Mouse (Mus musculus) testis, adult 2 months (tissue): ENCODE results near the gene Hbs1l. TPM values are rescaled to one million over a fixed set of nuclear protein-coding genes. Genes with fewer than 3 reads are reported as not detected.

Experiments used
- H3K27ac ChIP-seq: fragments of 200-500 bp; 2 replicates; pipeline ENCODE4 v1.5.1; 2012; ENCODE audit warnings: low read depth, low read length; ENCODE audit not compliant: control insufficient read depth, insufficient read depth
- H3K27me3 ChIP-seq: fragments of 200-500 bp; 2 replicates; pipeline ENCODE4 v1.6.1; 2012; ENCODE audit warnings: mild to moderate bottlenecking, low read length, moderate library complexity; ENCODE audit not compliant: control insufficient read depth, insufficient read depth
- H3K36me3 ChIP-seq: fragments of 200-500 bp; 2 replicates; pipeline ENCODE4 v1.6.1; 2012; ENCODE audit warnings: mild to moderate bottlenecking, low read length; ENCODE audit not compliant: control insufficient read depth, insufficient read depth
- H3K4me1 ChIP-seq: fragments of 200-500 bp; 2 replicates; pipeline ENCODE4 v1.6.1; 2012; ENCODE audit warnings: low read length; ENCODE audit not compliant: control insufficient read depth, insufficient read depth
- H3K4me3 ChIP-seq: fragments of 200-500 bp; 2 replicates; pipeline ENCODE4 v1.5.1; 2012; ENCODE audit warnings: low read depth, mild to moderate bottlenecking, low read length, moderate library complexity, mixed read lengths; ENCODE audit not compliant: control insufficient read depth
- CTCF ChIP-seq: fragments of 200-500 bp; IDR thresholded peaks from 2 replicates; pipeline ENCODE4 v1.5.1; 2012; ENCODE audit warnings: low read depth, mild to moderate bottlenecking, inconsistent platforms, low read length, moderate library complexity; ENCODE audit not compliant: control insufficient read depth, insufficient read depth, insufficient replicate concordance
- POLR2A ChIP-seq: fragments of 200-500 bp; IDR thresholded peaks from 2 replicates; pipeline ENCODE4 v1.6.1; 2012; ENCODE audit warnings: low read depth, mild to moderate bottlenecking, inconsistent platforms, low read length, moderate library complexity; ENCODE audit not compliant: control insufficient read depth
- polyA plus RNA-seq: library from polyadenylated mRNA; depleted of rRNA; stranded (reverse); fragments of >200 nt; gene quantifications from 2 replicates; pipeline ENCODE4 v1.2.3, GENCODE M21; 2012

Hbs1l gene
- polyA plus RNA-seq, 1 experiment: 57.5 TPM

DNA sequence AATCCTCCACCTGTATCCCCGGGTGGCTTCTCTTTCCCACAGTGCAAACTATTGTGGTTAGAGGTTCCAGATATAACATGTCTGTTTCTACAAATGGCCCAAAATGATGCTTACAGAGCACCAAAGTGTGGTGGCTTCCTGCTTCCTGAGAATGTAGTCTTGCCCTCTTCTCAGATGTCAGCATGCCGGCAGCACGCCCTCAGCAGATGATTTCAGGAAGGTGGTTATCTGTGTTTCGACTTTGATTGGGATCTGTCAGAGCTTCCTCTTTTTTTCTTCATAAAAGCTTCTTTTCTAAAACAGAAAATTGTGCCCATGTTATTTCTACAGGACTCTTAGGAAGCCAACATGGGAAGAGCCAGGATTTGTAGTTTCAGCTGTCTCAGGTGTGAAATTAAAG is 67.5 kb downstream of the Hbs1l start:
- peaks cover 1% of the 10 kb centered on the region; the same call in 1 of the 2 replicates for H3K36me3 ChIP-seq
- no peaks in the 10 kb centered on the region for H3K27me3 ChIP-seq
- TF ChIP-seq POLR2A (no peak), CTCF (no peak)
- no peak overlapping the region for H3K4me3 ChIP-seq
- no peaks in the 10 kb centered on the region for H3K4me1 ChIP-seq
- H3K27ac ChIP-seq: no peak overlapping the region

DNA sequence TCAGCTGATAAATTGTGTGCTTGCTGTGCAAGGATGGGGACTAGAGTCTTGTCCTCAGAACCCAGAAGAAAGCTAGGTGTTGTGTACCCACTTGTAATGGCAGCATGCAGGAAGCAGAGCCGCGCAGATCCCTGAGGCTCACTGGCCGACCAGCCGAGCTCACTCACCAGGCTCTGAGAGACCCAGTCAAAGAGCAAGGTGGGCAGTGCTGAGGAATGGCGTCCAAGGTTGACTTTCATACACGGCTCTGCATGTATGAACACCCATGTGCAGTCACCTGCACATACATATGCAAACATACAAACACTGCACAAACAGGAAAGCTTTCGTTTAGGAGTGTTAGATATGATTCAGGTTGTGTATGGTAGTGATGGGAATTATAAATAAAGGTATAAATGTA is 69.2 kb downstream of the Hbs1l start:
- no peak overlapping the region for H3K27ac ChIP-seq
- no peaks in the 10 kb centered on the region for H3K27me3 ChIP-seq
- H3K4me1 ChIP-seq: no peaks in the 10 kb centered on the region
- peaks cover 1% of the 10 kb centered on the region; the same call in 1 of the 2 replicates for H3K36me3 ChIP-seq
- no peak overlapping the region for H3K4me3 ChIP-seq
- TF ChIP-seq POLR2A (no peak), CTCF (no peak)

DNA sequence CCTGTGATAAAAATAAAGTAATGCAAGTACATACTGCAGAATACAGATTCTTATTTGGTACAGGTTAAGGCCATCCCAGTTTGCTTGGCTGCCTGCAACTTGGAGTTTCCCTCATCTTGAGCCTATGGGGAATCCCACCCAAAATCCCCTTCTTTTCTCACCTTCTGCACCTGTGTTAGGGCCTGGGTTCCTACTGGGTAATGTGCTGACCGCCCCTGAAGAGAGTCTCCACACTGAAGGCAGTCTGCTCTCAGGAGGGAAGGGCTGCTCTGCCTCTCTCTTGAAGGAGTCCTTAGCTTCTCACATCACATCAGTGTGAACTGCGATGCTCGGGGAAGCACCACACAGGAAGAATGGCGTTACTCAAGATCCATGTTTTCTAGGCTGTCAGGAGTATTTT is 70.1 kb downstream of the Hbs1l start:
- Histone ChIP-seq H3K4me3 (no peak overlapping the region), H3K27ac (no peak overlapping the region), H3K4me1 (no peaks in the 10 kb centered on the region), H3K36me3 (peaks cover 1% of the 10 kb centered on the region; the same call in 1 of the 2 replicates), H3K27me3 (no peaks in the 10 kb centered on the region)
- TF ChIP-seq POLR2A (no peak), CTCF (no peak)

DNA sequence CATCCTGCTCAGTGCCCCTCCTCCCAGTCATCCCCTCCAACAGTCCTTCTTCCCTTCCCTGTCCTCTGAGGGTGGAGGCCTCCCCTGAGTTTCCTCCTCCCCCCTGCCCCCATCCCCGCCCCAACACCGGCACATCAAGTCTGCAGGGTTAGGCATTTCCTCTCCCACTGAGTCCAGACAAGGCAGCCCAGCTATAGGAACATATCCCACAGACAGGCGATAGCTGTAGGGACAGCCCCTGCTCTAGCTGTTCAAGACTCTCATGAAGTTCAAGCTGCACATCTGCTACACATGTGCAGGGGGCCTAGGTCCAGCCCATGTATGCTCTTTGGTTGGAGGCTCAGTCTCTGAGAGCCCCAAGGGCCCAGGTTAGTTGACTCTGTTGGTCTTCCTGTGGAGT is 70.7 kb downstream of the Hbs1l start:
- Histone ChIP-seq H3K4me3 (no peak overlapping the region), H3K36me3 (peaks cover 1% of the 10 kb centered on the region; the same call in 1 of the 2 replicates), H3K27me3 (no peaks in the 10 kb centered on the region), H3K27ac (no peak overlapping the region), H3K4me1 (no peaks in the 10 kb centered on the region)
- TF ChIP-seq POLR2A (no peak), CTCF (no peak)

DNA sequence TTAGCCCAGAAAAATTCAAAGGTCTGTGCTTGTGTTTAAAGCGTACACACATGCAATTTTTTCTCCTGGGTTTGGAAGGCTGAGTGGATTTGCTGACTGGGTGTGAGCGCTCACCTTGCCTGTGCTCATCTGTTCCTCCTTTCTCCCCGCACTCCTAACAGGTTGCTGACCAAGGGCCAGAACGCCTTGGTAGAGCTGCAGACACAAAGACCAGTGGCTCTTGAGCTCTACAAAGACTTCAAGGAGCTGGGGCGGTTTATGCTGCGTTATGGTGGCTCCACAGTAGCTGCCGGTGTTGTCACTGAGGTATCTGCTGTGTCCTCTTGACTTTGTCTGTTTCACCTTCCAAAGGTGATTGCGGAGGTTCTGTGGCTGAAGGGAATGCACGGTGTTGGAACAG is 71.7 kb downstream of the Hbs1l start:
- Histone ChIP-seq H3K27ac (no peak overlapping the region), H3K36me3 (peaks cover 1% of the 10 kb centered on the region; the same call in 1 of the 2 replicates), H3K4me1 (no peaks in the 10 kb centered on the region), H3K27me3 (no peaks in the 10 kb centered on the region), H3K4me3 (no peak overlapping the region)
- no peak for TF ChIP-seq CTCF
- no peak for TF ChIP-seq POLR2A

DNA sequence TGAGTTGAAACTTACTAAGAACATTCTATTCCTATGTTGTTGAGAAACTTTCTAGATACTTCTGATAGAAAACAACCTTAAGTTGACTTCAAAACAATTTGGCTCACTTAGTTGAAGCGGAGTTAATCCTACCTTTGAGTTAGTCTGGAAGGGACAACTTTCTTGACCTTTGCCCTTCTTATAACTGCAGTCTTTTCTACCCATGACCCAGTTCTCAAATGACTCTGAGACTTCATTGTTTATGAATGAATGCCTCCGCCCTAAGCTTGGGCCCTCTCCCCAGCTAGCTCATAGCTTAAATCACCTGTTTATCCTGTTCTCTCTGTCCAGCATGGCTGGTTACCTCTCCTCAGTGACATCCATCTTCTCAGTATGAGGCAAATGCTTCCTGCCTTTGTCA is 73.8 kb downstream of the Hbs1l start:
- Histone ChIP-seq H3K4me1 (no peaks in the 10 kb centered on the region), H3K4me3 (no peak overlapping the region), H3K27me3 (no peaks in the 10 kb centered on the region), H3K36me3 (peaks cover 1% of the 10 kb centered on the region; the same call in 1 of the 2 replicates), H3K27ac (no peak overlapping the region)
- TF ChIP-seq POLR2A (no peak), CTCF (no peak)

DNA sequence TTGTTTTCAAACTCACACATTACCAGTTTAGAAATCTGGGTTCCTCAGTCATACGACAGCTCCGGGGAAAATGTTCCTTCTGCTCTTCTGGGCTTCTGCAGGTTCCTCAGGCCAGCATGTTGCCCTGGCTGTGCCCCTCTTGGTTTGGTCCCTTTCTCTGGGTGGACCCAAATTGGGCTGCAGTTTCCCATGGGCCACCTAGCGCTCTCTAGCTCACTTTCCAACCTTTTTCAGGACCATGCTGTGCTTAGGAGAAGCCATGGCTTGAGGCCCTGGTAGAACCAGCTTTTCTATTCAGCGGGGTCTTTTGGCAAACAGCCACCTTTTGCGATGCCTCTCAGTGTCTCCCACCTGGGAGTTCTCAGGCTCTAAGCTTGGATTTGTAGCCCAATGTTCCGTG is 76.5 kb downstream of the Hbs1l start:
- Histone ChIP-seq H3K27me3 (no peaks in the 10 kb centered on the region), H3K4me3 (no peak overlapping the region), H3K36me3 (no peaks in the 10 kb centered on the region), H3K4me1 (no peaks in the 10 kb centered on the region), H3K27ac (no peak overlapping the region)
- TF ChIP-seq CTCF (no peak), POLR2A (no peak)

DNA sequence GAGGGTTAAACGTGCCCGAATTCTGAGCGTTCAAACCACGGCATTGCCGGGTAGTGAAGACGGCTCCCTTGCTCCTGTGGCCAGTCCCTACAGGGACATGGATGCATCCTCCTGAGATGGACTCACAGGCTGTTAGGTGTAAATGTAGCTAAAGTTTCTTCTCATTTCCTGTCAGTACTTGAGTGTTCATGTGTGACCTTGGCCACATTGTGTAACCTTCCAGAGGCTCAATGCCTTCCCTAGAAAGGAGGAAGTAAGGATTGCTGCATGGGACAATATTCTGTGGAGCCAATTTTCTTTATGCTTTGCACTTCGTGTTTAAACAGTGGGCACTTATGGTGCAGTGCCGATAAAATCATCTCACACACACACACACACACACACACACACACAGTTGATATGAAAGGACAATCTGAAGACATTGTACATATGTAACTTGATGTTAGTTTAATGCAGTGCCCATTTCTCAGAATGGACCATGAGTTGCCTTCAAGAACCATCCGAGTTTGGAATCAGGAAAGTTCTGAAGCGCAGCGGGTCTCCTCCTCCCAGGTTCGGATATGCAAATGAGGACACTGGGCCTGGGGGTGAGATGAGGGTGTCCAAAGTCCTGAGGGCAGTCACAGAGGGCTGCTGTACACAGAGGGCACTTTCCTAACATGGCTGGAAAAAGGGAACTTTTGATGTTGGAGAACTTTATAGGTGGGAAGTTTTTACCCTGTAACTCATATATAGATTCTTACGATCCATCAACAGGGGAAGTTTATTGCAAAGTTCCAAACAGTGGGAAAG is 81.1 kb downstream of the Hbs1l start, which contains the start of gene Aldh8a1:
TSS of gene Aldh8a1 (plus strand) at position 610 of the 792 bp plus-strand sequence.
- TF ChIP-seq POLR2A (no peak), CTCF (no peak)
- Histone ChIP-seq H3K27me3 (no peaks in the 10 kb centered on the region), H3K4me1 (no peaks in the 10 kb centered on the region), H3K4me3 (no peak within 1 kb of the TSS), H3K27ac (no peak within 1 kb of the TSS), H3K36me3 (no peaks in the 10 kb centered on the region)
